Mouse (Mus musculus) heart, postnatal 0 days (tissue): ENCODE measurements around the gene Neu4.

Source experiments
- CTCF ChIP-seq: IDR thresholded peaks from 2 replicates; pipeline ENCODE4 v1.5.1; 2016; ENCODE audit warnings: antibody characterized with exemption, control low read depth, low read depth
- EP300 ChIP-seq: IDR thresholded peaks from 2 replicates; pipeline ENCODE4 v1.6.1; 2016; ENCODE audit warnings: antibody characterized with exemption, low read depth

DNA sequence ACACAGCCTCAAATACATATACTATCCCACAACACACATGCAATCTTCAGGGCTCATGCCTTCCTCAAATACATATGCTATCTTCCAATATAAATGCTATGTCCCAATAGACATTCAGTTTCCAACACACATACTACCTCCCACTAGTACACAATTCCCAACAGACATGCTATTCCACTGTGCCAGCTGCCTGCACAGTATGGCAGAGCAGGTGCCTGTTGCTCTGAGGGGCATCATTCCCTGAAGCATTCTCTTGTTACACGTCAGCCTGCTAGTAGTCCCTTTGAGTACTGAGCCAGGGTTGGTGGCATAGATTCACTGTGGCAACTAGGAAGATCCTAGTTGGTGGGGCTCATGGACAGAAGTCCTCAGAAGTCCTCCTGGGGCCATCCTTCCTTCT is 34.2 kb downstream of the Neu4 start:
- no peak for TF ChIP-seq EP300
- TF ChIP-seq CTCF: no peak
